Mouse (Mus musculus) testis, adult 2 months (tissue): ENCODE data around the gene Nos1ap.

Experiments
- CTCF ChIP-seq: fragments of 200-500 bp; IDR thresholded peaks from 2 replicates; pipeline ENCODE4 v1.5.1; 2012; ENCODE audit warnings: low read depth, mild to moderate bottlenecking, inconsistent platforms, low read length, moderate library complexity; ENCODE audit not compliant: control insufficient read depth, insufficient read depth, insufficient replicate concordance
- POLR2A ChIP-seq: fragments of 200-500 bp; IDR thresholded peaks from 2 replicates; pipeline ENCODE4 v1.6.1; 2012; ENCODE audit warnings: low read depth, mild to moderate bottlenecking, inconsistent platforms, low read length, moderate library complexity; ENCODE audit not compliant: control insufficient read depth

DNA sequence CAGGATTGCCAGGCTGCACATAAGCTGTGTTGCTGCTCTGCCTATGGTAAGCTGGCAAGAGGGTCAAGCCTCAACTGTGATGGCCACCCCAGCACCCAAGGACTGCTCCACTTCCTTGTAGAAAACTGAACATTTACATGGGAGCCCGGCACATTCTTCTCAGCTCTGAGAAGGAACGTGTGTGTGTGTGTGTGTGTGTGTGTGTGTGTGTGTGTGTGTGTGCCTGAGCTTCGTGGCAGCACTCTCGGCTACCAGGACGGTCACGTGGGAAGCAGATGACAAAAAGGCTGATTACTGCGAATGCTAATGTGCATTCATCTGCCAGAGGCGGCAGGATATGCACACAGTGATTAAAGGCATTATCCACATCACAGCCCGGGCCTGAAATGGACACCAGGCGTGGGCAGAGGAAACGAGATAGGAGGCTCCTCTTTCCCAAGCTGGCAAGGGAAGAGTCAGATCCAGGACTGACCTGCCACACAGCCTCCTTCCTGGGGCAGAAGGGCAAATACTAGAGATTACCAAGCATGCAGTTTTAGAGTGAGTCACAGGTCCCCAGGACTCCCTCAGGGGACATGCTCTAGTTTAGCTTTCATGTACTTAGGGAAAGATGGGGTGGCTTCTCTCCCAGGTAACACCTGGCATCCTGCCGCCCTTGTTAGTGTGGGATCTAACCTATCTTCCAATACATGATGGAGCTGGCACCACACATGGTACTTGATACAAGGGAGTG is 202.3 kb downstream of the Nos1ap start:
- no peak for TF ChIP-seq CTCF
- no peak for TF ChIP-seq POLR2A
